Mouse (Mus musculus) right cerebral cortex, postnatal 4 days (tissue): ENCODE results near the gene Cenpl.
A peak's percentile ranks its signal among the peaks of the same experiment; 100 is the strongest.

Source experiments
- DNase-seq: peaks from one replicate; pipeline ENCODE4 v3.0.0-alpha.2; 2022

The Cenpl gene

GRCm38 (mm10) chr1:161041261-161042020 is 29.1 kb upstream of the Cenpl start:
- DNase-seq: no peak

GRCm38 (mm10) chr1:161046972-161047371 is 23.5 kb upstream of the Cenpl start:
- no peak for DNase-seq

GRCm38 (mm10) chr1:161057164-161057563 is 13.3 kb upstream of the Cenpl start:
- no peak for DNase-seq

- no peak for DNase-seq
Observed at GRCm38 (mm10) chr1:161063351-161063750, 7.2 kb upstream of the Cenpl start.

GRCm38 (mm10) chr1:161071272-161071620 is 733 bp downstream of the Cenpl start:
- DNase-seq: no peak

GRCm38 (mm10) chr1:161076238-161076637 is 5.7 kb downstream of the Cenpl start:
- DNase-seq: no peak

GRCm38 (mm10) chr1:161077243-161077642 is 6.7 kb downstream of the Cenpl start:
- DNase-seq: no peak

- no peak for DNase-seq
Observed at GRCm38 (mm10) chr1:161099721-161100405, 29.4 kb downstream of the Cenpl start.

- no peak for DNase-seq
Observed at GRCm38 (mm10) chr1:161103842-161104241, 33.3 kb downstream of the Cenpl start.

- no peak for DNase-seq
Observed at GRCm38 (mm10) chr1:161109216-161109615, 38.7 kb downstream of the Cenpl start.

GRCm38 (mm10) chr1:161114591-161114990 is 44.1 kb downstream of the Cenpl start:
- DNase-seq: no peak

GRCm38 (mm10) chr1:161122661-161123418 is 52.3 kb downstream of the Cenpl start:
- DNase-seq: no peak

- DNase-seq: no peak
Observed at GRCm38 (mm10) chr1:161126461-161126860, 55.9 kb downstream of the Cenpl start.

- DNase-seq: peak; percentile 94
Observed at GRCm38 (mm10) chr1:161130726-161131664, 60.5 kb downstream of the Cenpl start, which contains the start of gene Klhl20. Gene Klhl20 (minus strand): TSS chr1:161131511.
